Mouse (Mus musculus) MEL (cell line): Measurements from ENCODE around the gene Myh7. TPM values are rescaled to one million over a fixed set of nuclear protein-coding genes. Genes with fewer than 3 reads are reported as not detected.
A peak's percentile ranks its signal among the peaks of the same experiment; 100 is the strongest.

Experiments used
- DNase-seq: peaks from one replicate; pipeline ENCODE4 v3.0.0; 2011; ENCODE audit warnings: low read depth, low spot score
- H3K27ac ChIP-seq: 2 replicates; pipeline ENCODE4 v1.5.1; 2012; ENCODE audit warnings: low read depth, mild to moderate bottlenecking, control low read depth, low read length, moderate library complexity; ENCODE audit not compliant: control insufficient read depth
- H3K27me3 ChIP-seq, 2 experiments: fragments of 150-350 bp in 1 of 2; sonication (generic) in 1 of 2; 2 replicates each; pipeline ENCODE4 v1.6.1; 2012; ENCODE audit warnings: low read length in 2 of 2, mild to moderate bottlenecking in 2 of 2, improper control_type of control experiment in 1 of 2, moderate library complexity in 1 of 2; ENCODE audit not compliant: insufficient read depth in 2 of 2, control insufficient read depth in 1 of 2
- H3K36me3 ChIP-seq, 2 experiments: 2 replicates each; pipeline ENCODE4 v1.6.1; 2012 to 2014; ENCODE audit warnings: low read length in 2 of 2, improper control_type of control experiment in 1 of 2, inconsistent platforms in 1 of 2, mild to moderate bottlenecking in 1 of 2; ENCODE audit not compliant: insufficient read depth in 2 of 2, control insufficient read depth in 1 of 2
- H3K4me1 ChIP-seq, 2 experiments: fragments of 150-350 bp in 1 of 2; sonication (generic) in 1 of 2; 2 replicates each; pipeline ENCODE4 v1.6.1; 2012; ENCODE audit warnings: low read length in 2 of 2, improper control_type of control experiment in 1 of 2, mild to moderate bottlenecking in 1 of 2; ENCODE audit not compliant: insufficient read depth in 2 of 2, control insufficient read depth in 1 of 2
- H3K4me3 ChIP-seq, 2 experiments: fragments of 150-350 bp in 1 of 2; sonication (generic) in 1 of 2; 2 replicates each; pipeline ENCODE4 v1.5.1; 2012; ENCODE audit warnings: low read depth in 2 of 2, low read length in 2 of 2, mild to moderate bottlenecking in 2 of 2, moderate library complexity in 2 of 2, control low read depth in 1 of 2, improper control_type of control experiment in 1 of 2; ENCODE audit not compliant: control insufficient read depth in 1 of 2, insufficient read depth in 1 of 2
- H3K79me2 ChIP-seq: 2 replicates; pipeline ENCODE4 v1.6.1; 2012; ENCODE audit warnings: mild to moderate bottlenecking, low read length, moderate library complexity; ENCODE audit not compliant: control insufficient read depth, poor library complexity, insufficient read depth
- H3K9ac ChIP-seq: 2 replicates; pipeline ENCODE4 v1.6.1; 2012; ENCODE audit warnings: low read depth, mild to moderate bottlenecking, control low read depth, low read length, moderate library complexity; ENCODE audit not compliant: control insufficient read depth, poor library complexity, severe bottlenecking
- H3K9me3 ChIP-seq: fragments of 150-350 bp; sonication (generic); replicated peaks from 2 replicates; pipeline ENCODE4 v1.6.1; 2012; ENCODE audit warnings: mild to moderate bottlenecking, low read length, improper control_type of control experiment, moderate library complexity; ENCODE audit not compliant: insufficient read depth
- BHLHE40 ChIP-seq: IDR thresholded peaks from 2 replicates; pipeline ENCODE4 v1.6.1; 2012; ENCODE audit warnings: low read depth, mild to moderate bottlenecking, inconsistent platforms, low read length, improper control_type of control experiment, borderline replicate concordance
- CHD2 ChIP-seq: IDR thresholded peaks from 2 replicates; pipeline ENCODE4 v1.6.1; 2011; ENCODE audit warnings: low read length, improper control_type of control experiment
- CTCF ChIP-seq, 3 experiments: IDR thresholded peaks in 2 of 3; conservative IDR thresholded peaks in 1 of 3; 2 replicates each; pipeline ENCODE4 v1.5.1; 2011 to 2012; ENCODE audit warnings: low read length in 3 of 3, low read depth in 2 of 3, mild to moderate bottlenecking in 2 of 3, improper control_type of control experiment in 1 of 3, inconsistent platforms in 1 of 3, mixed read lengths in 1 of 3, moderate library complexity in 1 of 3; ENCODE audit not compliant: control insufficient read depth in 1 of 3, insufficient read depth in 1 of 3, poor library complexity in 1 of 3, severe bottlenecking in 1 of 3
- E2F4 ChIP-seq: IDR thresholded peaks from 2 replicates; pipeline ENCODE4 v1.6.1; 2011; ENCODE audit warnings: low read depth, low read length, improper control_type of control experiment, borderline replicate concordance
- EP300 ChIP-seq, 2 experiments: IDR thresholded peaks; 2 replicates each; pipeline ENCODE4 v1.6.1; 2011; ENCODE audit warnings: improper control_type of control experiment in 2 of 2, low read length in 2 of 2, low read depth in 1 of 2, mild to moderate bottlenecking in 1 of 2
- ETS1 ChIP-seq: IDR thresholded peaks from 2 replicates; pipeline ENCODE4 v1.6.1; 2012; ENCODE audit warnings: low read depth, mild to moderate bottlenecking, inconsistent platforms, low read length, improper control_type of control experiment, moderate library complexity
- GABPA ChIP-seq: IDR thresholded peaks from 2 replicates; pipeline ENCODE4 v1.6.1; 2012; ENCODE audit warnings: low read depth, mild to moderate bottlenecking, inconsistent platforms, low read length, improper control_type of control experiment, moderate library complexity
- GATA1 ChIP-seq: IDR thresholded peaks from 2 replicates; pipeline ENCODE4 v1.6.1; 2011; ENCODE audit warnings: low read depth, low read length, improper control_type of control experiment
- JUND ChIP-seq: IDR thresholded peaks from 2 replicates; pipeline ENCODE4 v1.6.1; 2011; ENCODE audit warnings: low read depth, mild to moderate bottlenecking, improper control_type of control experiment, low read length
- KAT2A ChIP-seq: conservative IDR thresholded peaks from 2 replicates; pipeline ENCODE4 v1.6.1; 2012; ENCODE audit warnings: low read depth, low read length, improper control_type of control experiment, inconsistent platforms
- MAFK ChIP-seq: IDR thresholded peaks from 2 replicates; pipeline ENCODE4 v1.6.1; 2011; ENCODE audit warnings: low read depth, mild to moderate bottlenecking, low read length, improper control_type of control experiment, borderline replicate concordance
- MAX ChIP-seq: IDR thresholded peaks from 2 replicates; pipeline ENCODE4 v1.6.1; 2011; ENCODE audit warnings: low read length, improper control_type of control experiment
- MEF2A ChIP-seq: IDR thresholded peaks from 2 replicates; pipeline ENCODE4 v1.6.1; 2014; ENCODE audit warnings: low read depth, mild to moderate bottlenecking, inconsistent platforms, low read length, improper control_type of control experiment; ENCODE audit not compliant: poor library complexity, insufficient replicate concordance, severe bottlenecking; ENCODE audit errors: extremely low read depth
- MYB ChIP-seq: IDR thresholded peaks from 2 replicates; pipeline ENCODE4 v1.6.1; 2011; ENCODE audit warnings: mild to moderate bottlenecking, low read depth, low read length, improper control_type of control experiment
- MYC ChIP-seq: IDR thresholded peaks from 2 replicates; pipeline ENCODE4 v1.6.1; 2011; ENCODE audit warnings: low read depth, mild to moderate bottlenecking, low read length, improper control_type of control experiment, moderate library complexity
- NELFE ChIP-seq: IDR thresholded peaks from 2 replicates; pipeline ENCODE4 v1.6.1; 2011; ENCODE audit warnings: low read depth, low read length, improper control_type of control experiment
- RAD21 ChIP-seq: IDR thresholded peaks from 2 replicates; pipeline ENCODE4 v1.6.1; 2011; ENCODE audit warnings: mild to moderate bottlenecking, low read depth, low read length, improper control_type of control experiment
- SIN3A ChIP-seq: IDR thresholded peaks from 2 replicates; pipeline ENCODE4 v1.6.1; 2012; ENCODE audit warnings: low read length, improper control_type of control experiment, inconsistent platforms
- SMC3 ChIP-seq: IDR thresholded peaks from 2 replicates; pipeline ENCODE4 v1.6.1; 2011; ENCODE audit warnings: low read depth, low read length, improper control_type of control experiment
- TBP ChIP-seq: IDR thresholded peaks from 2 replicates; pipeline ENCODE4 v1.8.0; 2011; ENCODE audit warnings: low read depth, low read length, improper control_type of control experiment
- USF1 ChIP-seq: IDR thresholded peaks from 2 replicates; pipeline ENCODE4 v1.6.1; 2014; ENCODE audit warnings: low read depth, mild to moderate bottlenecking, inconsistent platforms, low read length, improper control_type of control experiment, moderate library complexity
- USF2 ChIP-seq, 2 experiments: IDR thresholded peaks; 2 replicates each; pipeline ENCODE4 v1.6.1; 2011 to 2012; ENCODE audit warnings: improper control_type of control experiment in 2 of 2, low read length in 2 of 2, borderline replicate concordance in 1 of 2, inconsistent platforms in 1 of 2, low read depth in 1 of 2, mild to moderate bottlenecking in 1 of 2; ENCODE audit not compliant: insufficient read depth in 1 of 2
- ZC3H11A ChIP-seq: IDR thresholded peaks from 2 replicates; pipeline ENCODE4 v1.6.1; 2012; ENCODE audit warnings: low read depth, mild to moderate bottlenecking, inconsistent platforms, low read length, improper control_type of control experiment
- ZKSCAN1 ChIP-seq: IDR thresholded peaks from 2 replicates; pipeline ENCODE4 v1.6.1; 2012; ENCODE audit warnings: low read depth, mild to moderate bottlenecking, inconsistent platforms, low read length, improper control_type of control experiment, moderate library complexity
- ZMIZ1 ChIP-seq: IDR thresholded peaks from 2 replicates; pipeline ENCODE4 v1.6.1; 2012; ENCODE audit warnings: low read depth, mild to moderate bottlenecking, inconsistent platforms, low read length, improper control_type of control experiment, moderate library complexity
- polyA plus RNA-seq, 2 experiments: library from polyadenylated mRNA; stranded (reverse) in 1 of 2; unstranded in 1 of 2; fragments of >175 nt in 1 of 2; fragments of >200 nt in 1 of 2; gene quantifications; 2 replicates each; pipeline versions ENCODE4 v1.2.1 to v1.2.4; 2012; ENCODE audit warnings: low replicate concordance in 2 of 2, low read depth in 1 of 2; ENCODE audit not compliant: insufficient read length in 2 of 2, insufficient read depth in 1 of 2, missing spikeins in 1 of 2
- total RNA-seq: library from RNA; depleted of rRNA; stranded (reverse); fragments of 300-350 nt; gene quantifications from 2 replicates; pipeline ENCODE4 v1.2.3, GENCODE M21; 2012

Gene Myh7
- total and polyA plus RNA-seq, 3 experiments, result not detected

GRCm38 (mm10) chr14:54939434-54940175, 54.8 kb downstream of the Myh7 start:
- H3K36me3 ChIP-seq, result peaks cover 0 to 5% of the 10 kb centered on the region in 2 experiments; a peak in 1 of 4 replicates
- peaks cover 0 to 1% of the 10 kb centered on the region in 2 experiments; a peak in 1 of 4 replicates for H3K27me3 ChIP-seq
- H3K4me3 ChIP-seq, result no peak overlapping the region
- no peaks in the 10 kb centered on the region for H3K79me2 ChIP-seq
- no peaks in the 10 kb centered on the region for H3K9me3 ChIP-seq
- no peak overlapping the region for H3K9ac ChIP-seq
- peak; percentile 68 for DNase-seq
- peaks cover 0 to 8% of the 10 kb centered on the region in 2 experiments; a peak in 1 of 4 replicates for H3K4me1 ChIP-seq
- no peak overlapping the region for H3K27ac ChIP-seq
- TF ChIP-seq NELFE (no peak), ZKSCAN1 (no peak), CTCF (IDR thresholded peaks at IDR 0.05 in 2 of 3, conservative IDR thresholded peaks at IDR 0.05 in 1 of 3; ENCODE audit: control insufficient read depth in 1 of 3, insufficient read depth in 1 of 3, low read depth in 2 of 3, low read length in 3 of 3, poor library complexity in 1 of 3, severe bottlenecking in 1 of 3) (peak; percentile 87 to 94 (median 88)), MAX (no peak), RAD21 (peak; percentile 83), BHLHE40 (no peak), MEF2A (no peak), JUND (no peak), EP300 (IDR thresholded peaks at IDR 0.05; ENCODE audit: low read depth in 1 of 2, low read length in 2 of 2) (no peak), SMC3 (peak; percentile 89), USF2 (IDR thresholded peaks at IDR 0.05; ENCODE audit: borderline replicate concordance in 1 of 2, insufficient read depth in 1 of 2, low read depth in 1 of 2, low read length in 2 of 2) (no peak), MYB (no peak), ZC3H11A (peak; percentile 69), ETS1 (no peak), USF1 (no peak)

GRCm38 (mm10) chr14:54938431-54939219, 55.8 kb downstream of the Myh7 start:
- H3K4me1 ChIP-seq, result peaks cover 0 to 8% of the 10 kb centered on the region in 2 experiments; a peak in 1 of 4 replicates
- H3K4me3 ChIP-seq, result no peak overlapping the region
- TF ChIP-seq KAT2A (no peak), ZMIZ1 (no peak), GATA1 (no peak), CHD2 (no peak), TBP (no peak), MAX (no peak), GABPA (no peak), MYC (no peak), E2F4 (no peak), SIN3A (no peak), MAFK (no peak)
- no peaks in the 10 kb centered on the region for H3K79me2 ChIP-seq
- H3K36me3 ChIP-seq, result peaks cover 0 to 5% of the 10 kb centered on the region in 2 experiments; a peak in 1 of 4 replicates
- no peaks in the 10 kb centered on the region for H3K9me3 ChIP-seq
- H3K9ac ChIP-seq, result no peak overlapping the region
- peaks cover 0 to 1% of the 10 kb centered on the region in 2 experiments; a peak in 1 of 4 replicates for H3K27me3 ChIP-seq
- no peak overlapping the region for H3K27ac ChIP-seq
- DNase-seq, result no peak
